Mouse (Mus musculus) cerebellum, adult 2 months (tissue): ENCODE data around the gene Upk1a.

ENCODE experiments used
- CTCF ChIP-seq: fragments of 200-500 bp; IDR thresholded peaks from 2 replicates; pipeline ENCODE4 v1.5.1; 2011; ENCODE audit warnings: low read depth, mild to moderate bottlenecking, control low read depth, low read length, moderate library complexity, borderline replicate concordance; ENCODE audit not compliant: insufficient read depth
- POLR2A ChIP-seq: fragments of 200-500 bp; IDR thresholded peaks from 2 replicates; pipeline ENCODE4 v1.6.1; 2011; ENCODE audit warnings: low read length, control low read depth, borderline replicate concordance; ENCODE audit not compliant: insufficient read depth

- TF ChIP-seq CTCF (no peak), POLR2A (no peak)
Observed at GRCm38 (mm10) chr7:30563906-30564280, 48.8 kb downstream of the Upk1a start.
